Mouse (Mus musculus) megakaryocyte, embryonic 14.5 days (primary cell): Measurements from ENCODE around the gene Smad6.

Source experiments
- FLI1 ChIP-seq: IDR thresholded peaks from 2 replicates; pipeline ENCODE4 v1.6.1; 2012; ENCODE audit warnings: low read length, inconsistent platforms, mixed read lengths
- GATA1 ChIP-seq: IDR thresholded peaks from 3 replicates; pipeline ENCODE4 v1.6.1; 2012; ENCODE audit warnings: mixed read lengths, low read length, inconsistent platforms, borderline replicate concordance

DNA sequence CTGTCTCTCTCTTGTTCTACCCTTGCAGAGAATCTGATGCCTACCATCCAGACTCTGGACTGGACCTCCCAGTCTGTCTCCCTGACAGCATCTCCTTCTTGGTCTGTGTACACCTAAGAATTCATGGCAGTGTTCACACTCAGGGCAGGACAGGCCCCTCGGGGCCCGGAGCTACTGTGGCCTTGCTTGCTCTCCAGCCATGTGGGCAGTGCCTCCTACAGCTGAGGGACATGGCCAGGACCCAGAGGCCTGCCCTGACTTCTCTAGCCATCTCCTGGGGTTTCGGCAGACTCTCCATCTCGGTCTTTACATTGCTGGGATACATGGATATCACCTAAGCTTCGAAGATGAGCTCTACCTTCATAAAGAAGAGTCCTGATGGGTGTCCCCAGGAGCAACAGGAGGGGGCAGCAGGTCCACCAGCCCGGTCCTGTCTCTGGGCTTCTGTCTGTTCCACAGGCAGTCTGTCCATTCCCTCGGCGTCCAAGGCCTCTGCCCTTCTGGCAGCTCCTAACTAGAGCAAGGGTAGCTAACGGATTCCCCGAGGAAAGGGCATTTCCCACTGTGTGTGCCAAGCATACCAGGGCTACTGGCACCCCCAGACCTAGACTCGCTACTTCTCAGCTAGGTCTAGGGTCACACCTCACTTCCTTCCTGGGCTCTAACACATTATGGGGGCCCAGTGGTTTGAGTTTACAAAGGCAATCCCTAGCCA is 49.1 kb downstream of the Smad6 start:
- no peak for TF ChIP-seq GATA1
- no peak for TF ChIP-seq FLI1
